ENCODE assay signal across 11 mouse cellular contexts in genomic region chr3:101571515-101572130, GRCm38 (mm10). TPM values are rescaled to one million over a fixed set of nuclear protein-coding genes. Genes with fewer than 3 reads are reported as not detected.
DNase-seq lines count a peak whose midpoint lies in the region; ATAC-seq lines count a peak whose summit lies in the region.
"Had no signal": no experiment of that assay in that cellular context is flagged by ENCODE, and none has a peak within 500 bp of the region (broad histone marks: within the 10 kb centered on the region; RNA-seq: fewer than 3 reads in every experiment).

No protein-coding gene starts in this region.

- peak overlapping the region; percentile 21 for H3K27ac ChIP-seq in heart, embryonic 16.5 days (ENCODE audit: low read length)
- H3K27ac ChIP-seq in embryonic facial prominence, embryonic 10.5 days (replicated peaks): peak overlapping the region; percentile 36; the same call in 1 of the 2 replicates
- H3K27ac ChIP-seq in hindbrain, embryonic 13.5 days: peak overlapping the region; percentile 58
- H3K27ac ChIP-seq in midbrain, embryonic 16.5 days (ENCODE audit: low read length): peak overlapping the region; percentile 40; the same call in 1 of the 2 replicates
- H3K27ac ChIP-seq: lung, embryonic 15.5 days had no signal

- H3K27me3 ChIP-seq in heart, embryonic 16.5 days (ENCODE audit: control insufficient read depth, insufficient read depth, low read length): no peaks in the 10 kb centered on the region
- no peaks in the 10 kb centered on the region for H3K27me3 ChIP-seq in embryonic facial prominence, embryonic 10.5 days (replicated peaks; ENCODE audit: low read depth, poor library complexity, severe bottlenecking)
- no peaks in the 10 kb centered on the region for H3K27me3 ChIP-seq in hindbrain, embryonic 13.5 days
- no peaks in the 10 kb centered on the region for H3K27me3 ChIP-seq in midbrain, embryonic 16.5 days (ENCODE audit: control insufficient read depth, insufficient read depth, low read depth, low read length)
- H3K27me3 ChIP-seq: lung, embryonic 15.5 days had no signal

- H3K9ac ChIP-seq in heart, embryonic 16.5 days (ENCODE audit: low read length): 0 out of 2 replicates have a peak overlapping the region, but pooled peaks have one; percentile 25
- no peak overlapping the region for H3K9ac ChIP-seq in hindbrain, embryonic 13.5 days
- no peak overlapping the region for H3K9ac ChIP-seq in midbrain, embryonic 16.5 days (ENCODE audit: low read depth, low read length)
- H3K9ac ChIP-seq: lung, embryonic 15.5 days had no signal

- H3K4me2 ChIP-seq in heart, embryonic 16.5 days (ENCODE audit: low read depth, low read length): no peak overlapping the region
- H3K4me2 ChIP-seq in hindbrain, embryonic 13.5 days: no peak overlapping the region
- no peak overlapping the region for H3K4me2 ChIP-seq in midbrain, embryonic 16.5 days (ENCODE audit: low read length)
- H3K4me2 ChIP-seq: lung, embryonic 15.5 days had no signal

- DNase-seq in heart, adult 8-10 months (ENCODE audit: low spot score): no peak
- no peak for DNase-seq in embryonic facial prominence, embryonic 10.5 days (ENCODE audit: low spot score)
- DNase-seq in lung, postnatal 36 days: no peak
- DNase-seq: cerebellum, postnatal 36 days; spleen, adult 18-20 months had no signal

- ATAC-seq in heart, embryonic 16.5 days (replicated peaks; ENCODE audit: extremely low read depth, insufficient read depth, low FRiP score): no peak
- ATAC-seq in hindbrain, embryonic 13.5 days (ENCODE audit: low FRiP score): peak; percentile 61; the same call in 1 of the 2 replicates
- ATAC-seq in midbrain, embryonic 16.5 days: peak; percentile 65
- no peak for ATAC-seq in monocyte, adult 5-6 weeks (replicated peaks; ENCODE audit: insufficient number of reproducible peaks, low FRiP score, low TSS enrichment, poor library complexity, severe bottlenecking)
- no peak for ATAC-seq in megakaryocyte-erythroid progenitor cell, adult 5-6 weeks (replicated peaks; ENCODE audit: low FRiP score, low TSS enrichment, poor library complexity, severe bottlenecking)

- no peaks in the 10 kb centered on the region for H3K9me3 ChIP-seq in heart, embryonic 16.5 days (replicated peaks; ENCODE audit: control insufficient read depth, low read length)
- peaks cover 4% of the 10 kb centered on the region; the same call in 1 of the 2 replicates for H3K9me3 ChIP-seq in embryonic facial prominence, embryonic 10.5 days
- H3K9me3 ChIP-seq in hindbrain, embryonic 13.5 days: no peaks in the 10 kb centered on the region
- H3K9me3 ChIP-seq in midbrain, embryonic 16.5 days (replicated peaks; ENCODE audit: control insufficient read depth, low read length, poor library complexity, severe bottlenecking): no peaks in the 10 kb centered on the region
- H3K9me3 ChIP-seq: lung, embryonic 15.5 days had no signal

- peaks cover 16% of the 10 kb centered on the region for H3K36me3 ChIP-seq in heart, embryonic 16.5 days (ENCODE audit: control insufficient read depth, insufficient read depth)
- peaks cover 26% of the 10 kb centered on the region for H3K36me3 ChIP-seq in embryonic facial prominence, embryonic 10.5 days (replicated peaks)
- peaks cover 24% of the 10 kb centered on the region for H3K36me3 ChIP-seq in hindbrain, embryonic 13.5 days
- H3K36me3 ChIP-seq in midbrain, embryonic 16.5 days (ENCODE audit: control insufficient read depth, insufficient read depth, low read length): peaks cover 8% of the 10 kb centered on the region

- H3K4me1 ChIP-seq in heart, embryonic 16.5 days (ENCODE audit: control insufficient read depth, insufficient read depth, low read length): peaks cover 18% of the 10 kb centered on the region
- H3K4me1 ChIP-seq in embryonic facial prominence, embryonic 10.5 days: peaks cover 28% of the 10 kb centered on the region
- H3K4me1 ChIP-seq in hindbrain, embryonic 13.5 days (replicated peaks): peaks cover 27% of the 10 kb centered on the region
- H3K4me1 ChIP-seq in midbrain, embryonic 16.5 days (ENCODE audit: control insufficient read depth, insufficient read depth, low read length): 0 out of 2 replicates have a peak, but pooled peaks cover 2% of the 10 kb centered on the region
- H3K4me1 ChIP-seq: lung, embryonic 15.5 days had no signal

- no peak overlapping the region for H3K4me3 ChIP-seq in heart, embryonic 16.5 days (ENCODE audit: low read length)
- H3K4me3 ChIP-seq in embryonic facial prominence, embryonic 10.5 days: no peak overlapping the region
- no peak overlapping the region for H3K4me3 ChIP-seq in hindbrain, embryonic 13.5 days
- H3K4me3 ChIP-seq in midbrain, embryonic 16.5 days (ENCODE audit: low read depth, low read length): no peak overlapping the region
- H3K4me3 ChIP-seq: lung, embryonic 15.5 days had no signal

- 67% methylated on average over 8 of the region's 8 CpGs for WGBS in heart, embryonic 16.5 days
- 66% methylated on average over 8 of the region's 8 CpGs for WGBS in embryonic facial prominence, embryonic 10.5 days
- WGBS in hindbrain, embryonic 13.5 days: 22% methylated on average over 8 of the region's 8 CpGs
- WGBS in midbrain, embryonic 16.5 days: 8% methylated on average over 8 of the region's 8 CpGs

RNA-seq across cellular contexts. Expression of gene Atp1a1, which starts 32.9 kb away (rescaled TPM):
- 328 and 335 TPM in 2 replicates for polyA plus RNA-seq in heart, embryonic 16.5 days (2015; fragmentation: Nextera tagmentation; extraction: Ambion mirVana)
- total RNA-seq in heart, adult 8-10 months (2022): 100 to 1,000 TPM; 757 to 917 (median 814) TPM
- polyA plus RNA-seq in embryonic facial prominence, embryonic 10.5 days (2016; fragmentation: Nextera tagmentation; extraction: Ambion mirVana): 38.4 and 45.5 TPM in 2 replicates
- polyA plus RNA-seq in hindbrain, embryonic 13.5 days (2015; fragmentation: Nextera tagmentation; extraction: Ambion mirVana): 44.2 and 50.4 TPM in 2 replicates
- polyA plus RNA-seq in midbrain, embryonic 16.5 days (2015; fragmentation: Nextera tagmentation; extraction: Ambion mirVana): 58.4 and 61.3 TPM in 2 replicates
- 400 to 470 TPM (median 447 TPM) in 3 replicates for total RNA-seq in monocyte, adult 5-6 weeks (2017)
- total RNA-seq in megakaryocyte-erythroid progenitor cell, adult 5-6 weeks (2014; fragmentation: Nextera tagmentation): 105 TPM in 2 replicates
- 120 and 168 TPM in 2 replicates for total RNA-seq in megakaryocyte-erythroid progenitor cell, adult 5-6 weeks (2017)

Comparison
In these comparisons a context has a peak if more than half of its experiments do, and no peak if none do; other contexts are left out.
1. ATAC-seq: peak in hindbrain, embryonic 13.5 days (single experiment) and midbrain, embryonic 16.5 days (single experiment); none in heart, embryonic 16.5 days (single experiment), monocyte, adult 5-6 weeks (single experiment) and megakaryocyte-erythroid progenitor cell, adult 5-6 weeks (single experiment).
2. Peak in every context shown above with its lines, with median percentiles within 50 percentile points of each other: H3K27ac ChIP-seq.